Mouse (Mus musculus): Measurements from ENCODE around the gene Plk5. TPM values are rescaled to one million over a fixed set of nuclear protein-coding genes. Genes with fewer than 3 reads are reported as not detected.

Plk5 gene
- polyA plus RNA-seq, 1 experiment, result 24.9 TPM

DNA sequence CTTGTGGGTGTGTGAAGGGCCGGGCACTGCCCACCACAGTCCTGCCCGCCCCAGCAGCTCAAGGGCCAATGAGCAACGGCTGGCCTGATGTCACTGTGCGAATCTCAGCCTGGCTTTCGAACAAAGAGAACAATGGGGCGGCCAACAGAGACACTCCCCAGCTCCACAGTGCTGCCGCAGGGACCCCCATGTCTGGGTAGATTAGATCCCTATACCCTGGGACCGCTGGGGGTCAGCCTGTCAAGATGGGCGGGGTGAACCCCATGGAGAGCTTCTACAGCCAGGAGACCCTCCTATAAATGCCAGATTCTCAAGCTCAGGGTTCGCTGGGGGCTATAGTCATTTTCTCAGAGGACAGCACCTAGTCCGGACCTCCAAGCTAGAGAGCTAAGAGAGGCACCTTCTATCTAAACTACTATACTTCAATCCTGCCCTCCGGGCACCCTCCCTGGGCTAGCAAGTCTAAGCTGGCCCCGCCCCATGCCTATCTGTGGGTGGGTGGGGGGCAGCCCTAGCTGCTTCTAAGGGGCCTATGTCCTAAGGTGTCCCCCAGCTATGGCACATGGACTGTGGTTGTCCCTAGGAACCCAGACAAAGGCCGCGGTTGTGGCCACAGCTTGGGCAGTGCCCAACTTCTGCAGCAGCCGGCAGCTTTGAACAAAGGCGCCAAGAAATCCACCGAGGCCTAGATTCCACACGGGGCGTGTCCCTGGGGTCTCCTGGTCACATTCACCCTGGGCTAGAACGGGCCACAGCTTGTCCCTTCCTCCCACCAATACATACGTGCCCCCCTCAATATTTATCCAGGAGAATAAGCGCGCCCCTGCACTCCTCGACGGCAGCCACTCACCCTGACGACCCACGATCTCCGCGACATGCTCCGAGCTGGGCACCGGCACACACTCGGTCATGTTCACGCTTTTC is 29.8 kb downstream of the Plk5 start:
- no peak for DNase-seq (ENCODE audit: extremely low spot score in 1 of 2, low spot score in 1 of 2)

DNA sequence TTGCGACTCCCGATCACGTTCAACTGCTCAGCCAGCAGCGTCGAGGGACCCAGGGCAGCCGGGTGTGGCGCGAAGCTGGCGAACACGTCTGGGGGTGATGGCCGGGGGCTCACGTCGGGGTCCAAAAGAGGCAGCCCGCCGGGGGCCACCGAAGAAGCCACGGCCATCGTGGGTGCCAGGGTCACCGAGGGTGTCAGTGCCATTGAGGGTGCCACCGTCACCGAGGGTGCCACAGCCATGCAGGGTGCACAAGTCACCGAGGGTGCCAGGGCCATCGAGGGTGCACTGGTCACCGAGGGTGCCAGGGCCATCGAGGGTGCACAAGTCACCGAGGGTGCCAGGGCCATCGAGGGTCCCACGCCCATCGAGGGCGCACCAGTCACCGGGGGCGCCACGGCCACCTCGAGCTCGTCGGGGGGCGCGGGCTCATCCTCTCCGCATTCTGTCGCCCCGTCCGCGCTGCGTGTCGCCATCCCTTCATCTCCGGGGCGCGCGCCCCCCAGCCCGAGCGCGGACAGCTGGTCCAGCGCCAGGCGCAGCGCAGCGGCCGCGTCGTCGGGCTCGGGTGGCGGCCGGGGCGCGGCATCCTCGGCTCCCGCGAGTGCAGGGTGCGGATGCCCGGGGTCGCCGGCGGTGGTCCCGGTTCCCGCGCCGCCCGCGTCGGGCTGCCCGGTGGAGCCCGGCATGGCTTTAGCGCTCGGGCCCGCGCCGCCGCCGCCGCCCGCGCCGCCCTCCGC is 30.6 kb downstream of the Plk5 start:
- no peak for DNase-seq (ENCODE audit: extremely low spot score in 1 of 2, low spot score in 1 of 2)

DNA sequence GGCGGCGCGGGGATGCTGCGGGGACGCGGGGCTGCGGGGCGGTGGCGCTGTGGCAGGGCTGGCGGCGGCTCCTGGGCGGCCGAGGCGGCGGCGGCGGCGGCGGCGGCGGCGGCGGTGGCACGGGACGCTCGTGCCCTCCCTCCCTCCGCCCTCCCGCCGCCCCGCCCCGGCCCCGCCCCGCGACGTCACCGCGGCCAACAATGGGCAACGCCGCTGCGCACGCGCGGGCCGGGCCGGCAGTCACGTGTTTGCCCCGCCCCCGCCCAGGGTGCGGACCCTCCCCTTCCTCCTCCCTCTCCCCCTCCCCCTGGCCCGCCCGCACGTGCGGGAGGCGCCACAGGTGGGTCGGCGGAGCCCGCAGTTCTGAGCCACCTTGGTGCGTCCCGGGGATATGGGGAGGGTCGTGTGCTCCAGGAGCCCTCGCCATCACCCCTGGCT is 31.3 kb downstream of the Plk5 start, which contains the start of gene Mex3d:
Gene Mex3d, minus strand, starts transcription at position 138 of the 438 bp plus-strand sequence.
- peak in 1 of 2 experiments; percentile 86 for DNase-seq (ENCODE audit: extremely low spot score in 1 of 2, low spot score in 1 of 2)

- no peak for DNase-seq (ENCODE audit: extremely low spot score in 1 of 2, low spot score in 1 of 2)
Observed at GRCm38 (mm10) chr10:80388731-80389130, 32.5 kb downstream of the Plk5 start.

DNA sequence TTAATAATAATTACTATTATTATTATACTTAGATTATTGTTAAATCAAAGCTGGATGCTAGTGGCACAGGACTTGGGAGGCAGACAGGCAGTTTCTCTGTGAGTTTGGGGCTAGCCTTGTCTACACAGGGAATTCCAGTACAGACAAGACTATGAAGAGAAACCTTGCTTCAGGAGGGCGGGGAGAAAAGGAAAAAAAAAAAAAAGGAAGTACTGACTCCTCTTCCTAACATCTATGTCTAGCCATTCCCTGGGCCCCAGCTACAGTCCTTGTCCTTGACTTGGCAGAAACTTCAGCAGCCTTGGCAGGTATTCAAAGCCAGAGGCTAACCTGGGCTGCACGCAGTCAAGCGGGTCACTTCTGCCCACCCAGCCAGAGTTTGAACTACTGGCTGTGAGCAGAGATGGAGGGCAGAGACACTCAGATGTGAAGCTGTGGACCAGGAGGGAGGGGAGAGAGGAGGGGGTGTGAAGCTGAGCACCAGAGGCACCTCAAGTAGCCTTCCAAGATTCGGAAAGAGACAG is 33.0 kb downstream of the Plk5 start:
- no peak for DNase-seq (ENCODE audit: extremely low spot score in 1 of 2, low spot score in 1 of 2)

DNA sequence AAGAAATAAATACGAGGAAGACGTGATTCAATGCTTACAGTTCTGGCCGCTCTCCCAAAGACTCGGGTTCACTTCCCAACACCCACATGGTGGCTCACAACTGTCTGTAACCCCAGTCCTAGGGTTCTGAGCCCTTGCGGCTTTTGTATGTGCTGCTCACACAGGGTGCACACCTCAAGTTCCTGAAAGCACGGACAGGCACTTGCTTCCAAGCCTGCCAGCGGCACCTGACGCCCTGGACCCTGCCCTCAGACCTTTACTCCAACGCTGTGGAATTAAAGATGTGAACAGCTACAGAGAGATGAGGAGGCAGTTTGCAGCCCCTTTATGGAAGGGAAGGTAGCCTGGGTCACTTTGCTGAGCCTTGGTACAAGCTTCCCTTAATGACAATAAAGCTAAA is 34.4 kb downstream of the Plk5 start:
- no peak for DNase-seq (ENCODE audit: extremely low spot score in 1 of 2, low spot score in 1 of 2)

DNA sequence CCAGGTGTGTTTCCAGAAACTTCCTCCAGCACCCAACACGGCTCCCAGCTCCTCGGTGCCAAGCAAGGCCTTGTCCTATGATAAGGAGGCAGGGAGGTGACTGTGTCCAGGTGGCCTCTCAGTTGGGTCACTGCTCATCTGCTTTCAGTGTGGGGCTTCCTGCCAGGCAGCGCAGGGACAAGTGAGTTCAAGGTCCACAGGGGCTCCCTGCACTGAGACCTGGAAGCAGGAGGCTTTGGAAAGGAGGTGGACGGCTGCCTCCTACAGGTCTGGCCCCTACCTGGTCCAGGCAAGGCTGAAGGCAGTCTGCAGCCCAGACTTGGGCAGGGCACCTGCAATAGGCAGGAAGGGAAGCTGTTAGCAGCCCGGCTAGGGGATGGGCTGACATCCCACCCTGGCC is 36.4 kb downstream of the Plk5 start:
- no peak for DNase-seq (ENCODE audit: extremely low spot score in 1 of 2, low spot score in 1 of 2)

- DNase-seq (ENCODE audit: extremely low spot score in 1 of 2, low spot score in 1 of 2), result no peak
Observed at GRCm38 (mm10) chr10:80395025-80395627, 38.9 kb downstream of the Plk5 start.

DNA sequence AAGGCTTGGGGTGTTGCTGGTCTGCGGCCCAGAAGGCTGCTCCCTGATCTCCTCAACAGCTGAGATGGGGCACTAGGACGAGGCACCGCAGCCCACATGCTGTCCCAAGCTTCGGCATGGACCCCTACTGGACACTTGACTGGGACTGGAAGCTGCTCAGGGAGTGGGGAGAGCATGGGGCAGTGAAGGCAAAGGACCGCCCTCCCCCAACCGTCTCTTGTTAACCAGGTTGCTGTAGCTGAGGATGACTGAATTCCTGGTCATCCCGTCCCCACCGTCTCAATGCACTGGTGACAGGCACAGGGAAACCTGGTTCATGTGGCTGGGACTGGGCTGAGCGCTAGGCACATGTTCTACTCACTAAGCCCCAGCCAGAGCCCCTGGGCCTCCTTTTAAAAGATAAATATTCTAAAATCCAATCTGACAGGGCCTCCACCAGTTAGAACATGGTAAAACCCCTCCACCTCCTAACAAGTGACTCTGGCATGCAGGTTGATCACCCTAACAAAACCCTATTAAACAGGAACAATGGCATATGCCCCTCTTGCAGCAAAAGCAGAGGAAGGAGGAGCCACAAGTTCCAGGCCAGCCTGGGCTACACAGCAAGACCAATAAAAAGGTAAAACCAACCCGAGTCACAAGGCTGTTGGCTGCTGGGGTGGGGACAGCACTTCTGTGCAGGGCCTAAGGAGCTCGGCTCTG is 40.7 kb downstream of the Plk5 start:
- DNase-seq (ENCODE audit: extremely low spot score in 1 of 2, low spot score in 1 of 2), result no peak

- no peak for DNase-seq (ENCODE audit: extremely low spot score in 1 of 2, low spot score in 1 of 2)
Observed at GRCm38 (mm10) chr10:80397524-80398173, 41.4 kb downstream of the Plk5 start.

GRCm38 (mm10) chr10:80398174-80398535 is 41.9 kb downstream of the Plk5 start:
- DNase-seq (ENCODE audit: extremely low spot score in 1 of 2, low spot score in 1 of 2), result no peak

GRCm38 (mm10) chr10:80398719-80399190 is 42.5 kb downstream of the Plk5 start:
- DNase-seq (ENCODE audit: extremely low spot score in 1 of 2, low spot score in 1 of 2), result peak; percentile 94 to 98

GRCm38 (mm10) chr10:80399191-80399972 is 43.1 kb downstream of the Plk5 start, which contains the start of gene Mbd3:
Gene Mbd3, minus strand, starts transcription at chr10:80399550.
- DNase-seq (ENCODE audit: extremely low spot score in 1 of 2, low spot score in 1 of 2), result peak; percentile 99 to 100

DNA sequence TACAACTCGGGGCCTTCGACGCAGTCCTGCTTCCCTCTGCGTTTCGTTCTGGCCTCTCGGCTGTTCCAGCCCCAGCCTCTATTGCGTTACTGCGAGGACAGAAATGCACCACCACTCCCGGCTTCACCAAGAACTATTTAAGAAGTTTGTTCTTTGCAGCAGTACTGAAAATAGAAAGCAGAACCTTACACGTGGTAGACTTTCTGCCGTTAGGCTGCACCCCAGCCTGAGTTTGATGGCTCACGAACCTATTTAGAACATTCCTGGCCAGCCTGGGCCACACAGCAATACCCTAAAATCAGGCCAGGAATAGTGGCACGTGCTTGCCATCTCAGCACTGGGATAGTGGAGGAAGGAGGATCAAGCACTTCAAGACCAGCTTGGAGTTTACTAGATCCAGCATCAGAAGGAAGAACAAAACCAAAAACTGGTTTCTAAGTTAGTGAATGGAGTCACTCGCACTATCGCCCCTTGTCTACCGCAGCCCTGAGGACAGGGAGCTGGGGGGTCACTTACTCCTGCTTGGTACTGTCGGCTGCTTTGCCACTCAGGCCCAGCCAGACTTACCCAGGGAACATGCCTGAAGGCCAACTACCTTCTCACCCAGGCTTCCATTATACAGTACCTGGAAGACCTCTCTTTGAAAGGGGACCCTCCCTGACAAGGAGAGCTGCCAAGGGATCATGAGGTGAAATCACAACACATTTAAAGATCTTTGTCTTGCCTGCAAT is 43.9 kb downstream of the Plk5 start:
- DNase-seq (ENCODE audit: extremely low spot score in 1 of 2, low spot score in 1 of 2), result no peak

- no peak for DNase-seq (ENCODE audit: extremely low spot score in 1 of 2, low spot score in 1 of 2)
Observed at GRCm38 (mm10) chr10:80400704-80401161, 44.5 kb downstream of the Plk5 start.

GRCm38 (mm10) chr10:80403044-80403692 is 46.9 kb downstream of the Plk5 start:
- DNase-seq (ENCODE audit: extremely low spot score in 1 of 2, low spot score in 1 of 2), result no peak

DNA sequence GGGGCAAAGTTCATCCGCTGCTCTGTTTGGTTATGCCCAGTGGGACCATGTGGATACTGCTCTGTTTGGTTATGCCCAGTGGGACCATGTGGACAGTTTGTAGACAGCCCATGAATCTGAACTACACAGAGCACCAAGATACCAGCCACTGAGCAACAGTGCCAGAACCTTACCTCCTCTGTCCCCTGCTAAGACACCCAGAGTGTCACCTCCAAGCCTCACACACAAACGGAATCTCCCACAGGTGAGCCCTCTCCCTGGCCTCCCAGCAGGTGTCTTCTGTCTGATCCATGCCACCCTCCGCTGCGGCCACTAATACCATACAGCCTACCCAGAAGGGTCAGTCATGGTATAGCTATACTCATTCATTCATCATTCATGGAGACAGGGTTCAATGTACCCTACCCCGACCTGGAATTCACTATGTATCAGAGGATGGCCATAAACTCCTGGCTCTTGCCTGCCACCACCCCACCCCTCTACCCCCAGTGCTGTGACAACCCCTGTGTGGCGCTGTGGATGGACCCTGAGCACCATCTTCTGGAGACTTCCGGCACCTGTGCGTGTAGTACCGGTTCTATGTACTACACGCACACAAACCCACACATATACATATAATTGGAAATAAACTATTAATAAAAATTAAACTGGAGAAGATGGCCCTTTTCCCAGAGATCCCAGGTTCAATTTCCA is 49.4 kb downstream of the Plk5 start:
- no peak for DNase-seq (ENCODE audit: extremely low spot score in 1 of 2, low spot score in 1 of 2)
